Mouse (Mus musculus) ovary, postnatal 14 days (tissue): Measurements from ENCODE around the gene Tbc1d10b.
"Not testable (repeated sequence)": the region's sequence is repeated elsewhere in the genome, so short reads cannot be mapped to it uniquely, and the experiment has no call there.

Source experiments
- DNase-seq: peaks from one replicate; pipeline ENCODE4 v3.0.0; 2022; ENCODE audit warnings: low spot score

Tbc1d10b gene

DNA sequence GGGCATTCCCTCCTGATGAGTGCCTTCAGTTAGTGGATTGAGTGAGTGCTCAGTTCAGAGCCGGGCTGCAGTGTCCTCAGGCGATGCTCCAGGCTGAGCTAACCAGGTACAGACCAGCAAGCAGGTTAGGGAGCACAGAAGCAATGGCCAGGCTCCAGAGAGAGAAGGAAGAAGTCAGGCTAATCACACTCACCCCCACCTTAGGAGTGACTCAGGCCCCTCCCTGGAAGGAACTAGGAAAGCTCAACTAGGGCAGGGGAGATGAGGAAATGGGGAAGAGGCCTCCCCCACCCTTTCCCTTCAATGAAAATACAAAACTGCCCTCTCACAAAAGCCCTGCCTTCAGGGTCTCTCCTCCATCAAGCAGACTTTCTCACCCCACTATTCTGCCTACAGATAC, 1.7 kb downstream of the Tbc1d10b start:
- no peak for DNase-seq

DNA sequence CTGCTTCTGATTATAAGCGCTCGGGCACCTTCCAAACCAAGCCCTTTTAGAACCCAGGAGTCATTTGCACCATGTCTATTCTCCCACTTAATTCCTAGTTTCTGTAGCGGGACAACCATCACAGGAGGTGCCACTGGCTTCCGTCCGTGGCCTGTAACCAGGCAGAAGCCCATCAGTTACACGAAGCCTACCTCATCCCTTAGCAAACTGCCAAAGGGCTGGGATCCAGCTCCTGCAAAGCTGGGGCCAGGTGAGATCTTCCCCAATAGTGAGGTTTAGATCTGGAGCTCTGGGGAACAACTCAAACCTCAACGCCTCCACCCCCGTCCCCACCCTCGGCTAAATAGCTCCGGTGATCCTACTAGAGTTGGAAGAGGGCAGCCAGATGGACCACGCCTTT, 11.8 kb downstream of the Tbc1d10b start:
- DNase-seq = no peak

DNA sequence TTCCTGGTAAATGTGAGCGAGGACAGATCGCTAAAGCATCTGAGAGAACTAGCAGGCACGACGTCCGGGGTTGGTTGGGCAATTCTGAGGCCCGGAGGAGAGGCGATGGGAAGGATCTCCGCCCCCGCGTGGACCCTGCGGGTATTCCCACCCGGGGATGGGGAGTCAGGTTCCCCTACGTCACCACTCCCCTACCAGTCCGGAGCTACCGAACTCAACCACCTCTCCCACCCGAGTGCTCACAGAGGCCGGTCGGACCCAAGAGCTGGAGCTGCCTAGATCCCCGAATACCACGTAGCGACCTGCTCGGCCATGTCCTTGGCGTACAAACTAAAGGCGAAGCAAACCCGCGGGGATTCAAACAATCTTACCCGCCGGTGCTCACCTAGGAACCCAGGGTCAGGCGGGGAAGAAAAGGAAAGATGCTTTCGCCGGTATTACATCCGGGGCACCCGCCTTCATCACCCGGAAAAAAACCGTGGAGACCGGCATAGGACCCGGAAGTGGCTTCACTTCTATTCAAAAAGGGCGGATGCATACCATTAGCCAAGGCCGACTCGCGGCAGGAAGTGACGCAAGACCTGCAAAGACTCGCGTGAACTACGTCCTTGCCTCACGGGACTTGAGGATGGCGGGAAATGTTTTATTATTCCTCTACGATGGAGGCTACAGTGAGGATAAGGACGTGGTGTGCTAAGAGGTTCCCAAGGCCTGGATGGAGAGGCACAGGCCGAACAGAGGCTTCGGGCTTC, 12.5 kb downstream of the Tbc1d10b start, which contains the start of gene Cd2bp2:
Cd2bp2 (minus strand) TSS at position 507 of the 752 bp plus-strand sequence.
- peak; percentile 89 for DNase-seq

DNA sequence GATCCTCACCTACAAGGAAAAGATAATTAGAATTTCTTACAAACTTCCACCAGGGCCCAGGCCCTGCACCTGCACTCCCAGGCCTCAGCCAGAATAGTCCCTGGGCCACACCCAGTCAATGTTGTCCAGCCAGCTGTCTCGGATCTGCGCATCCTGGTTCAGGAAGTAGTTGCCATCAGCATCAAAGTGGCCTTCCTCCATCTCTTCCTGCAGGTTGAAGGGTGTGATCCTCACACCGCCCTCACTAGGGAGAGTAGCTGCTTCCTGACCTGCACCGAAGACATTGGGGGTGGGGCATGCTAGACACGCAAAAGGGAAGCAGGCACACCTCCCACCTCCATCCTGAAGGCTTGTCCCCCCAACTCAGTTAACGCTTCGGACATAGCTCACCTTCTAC, 13.6 kb downstream of the Tbc1d10b start:
- DNase-seq = no peak

DNA sequence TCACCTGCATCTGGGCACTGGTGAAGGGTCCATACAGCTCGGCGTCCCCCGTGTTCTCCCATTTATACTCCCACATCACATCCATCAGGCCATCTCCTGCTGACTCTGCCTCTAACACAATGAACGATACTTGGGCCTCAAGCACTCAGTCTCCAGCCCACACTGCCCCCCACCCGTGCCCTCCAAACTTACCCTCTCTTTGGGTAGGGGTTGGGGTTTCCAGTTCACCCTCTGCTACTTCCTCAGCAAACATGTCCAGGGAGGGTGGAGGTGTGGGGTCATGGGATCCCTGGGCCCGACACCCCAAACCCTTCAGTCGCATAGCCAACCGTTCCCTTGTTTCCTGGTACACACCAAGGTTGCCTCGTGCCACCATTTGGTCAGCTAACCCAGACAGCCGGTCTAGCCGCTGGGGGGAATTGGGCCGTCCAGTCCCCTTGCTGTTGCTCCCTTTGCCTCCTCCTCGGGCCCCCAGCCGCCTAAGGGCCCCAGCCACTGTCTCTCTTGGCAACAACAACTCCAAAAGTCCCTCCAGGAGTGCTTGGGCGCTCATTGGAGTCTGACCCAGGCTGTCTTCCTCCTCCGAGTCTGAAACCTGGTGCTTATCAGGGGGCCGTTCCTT, 14.1 kb downstream of the Tbc1d10b start:
- DNase-seq = no peak

DNA sequence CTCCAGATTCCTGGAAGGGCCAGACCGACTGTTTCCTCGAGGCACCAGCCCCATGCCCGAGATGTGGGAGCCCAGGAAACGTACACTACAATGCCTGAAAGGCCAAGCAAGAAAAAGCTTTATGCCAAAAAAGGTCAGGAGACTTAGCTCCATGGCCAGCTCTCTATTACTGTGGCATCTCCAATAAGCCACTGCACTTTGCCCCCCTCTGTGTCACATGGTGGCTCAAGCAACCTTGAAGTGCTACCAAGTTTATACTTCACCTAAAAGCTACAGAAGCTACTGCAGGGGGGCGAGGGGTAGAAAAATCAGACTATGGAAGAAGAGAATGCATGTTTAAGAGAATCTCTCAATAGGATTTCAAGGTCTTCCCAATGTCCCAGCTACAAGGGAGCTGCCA, 15.3 kb downstream of the Tbc1d10b start:
- no peak for DNase-seq

DNA sequence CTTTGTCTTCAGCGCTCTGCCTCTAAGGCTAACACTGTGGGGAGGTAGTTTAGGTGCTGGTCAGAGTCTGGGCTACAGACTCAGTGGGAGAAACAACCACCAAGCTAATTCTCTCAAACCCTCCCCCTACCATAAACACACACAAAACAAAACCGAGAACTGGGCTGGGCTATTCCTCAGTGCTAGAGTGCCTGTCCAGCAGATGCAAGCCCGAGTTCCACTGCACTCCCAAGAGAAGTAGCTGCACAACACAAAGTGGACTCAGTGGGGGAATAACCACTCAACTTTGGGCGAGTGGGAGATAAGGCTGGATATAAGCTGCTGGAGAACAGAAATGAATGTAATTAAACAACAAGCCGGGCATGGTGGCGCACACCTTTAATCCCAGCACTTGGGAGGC, 17.6 kb downstream of the Tbc1d10b start:
- no peak for DNase-seq

DNA sequence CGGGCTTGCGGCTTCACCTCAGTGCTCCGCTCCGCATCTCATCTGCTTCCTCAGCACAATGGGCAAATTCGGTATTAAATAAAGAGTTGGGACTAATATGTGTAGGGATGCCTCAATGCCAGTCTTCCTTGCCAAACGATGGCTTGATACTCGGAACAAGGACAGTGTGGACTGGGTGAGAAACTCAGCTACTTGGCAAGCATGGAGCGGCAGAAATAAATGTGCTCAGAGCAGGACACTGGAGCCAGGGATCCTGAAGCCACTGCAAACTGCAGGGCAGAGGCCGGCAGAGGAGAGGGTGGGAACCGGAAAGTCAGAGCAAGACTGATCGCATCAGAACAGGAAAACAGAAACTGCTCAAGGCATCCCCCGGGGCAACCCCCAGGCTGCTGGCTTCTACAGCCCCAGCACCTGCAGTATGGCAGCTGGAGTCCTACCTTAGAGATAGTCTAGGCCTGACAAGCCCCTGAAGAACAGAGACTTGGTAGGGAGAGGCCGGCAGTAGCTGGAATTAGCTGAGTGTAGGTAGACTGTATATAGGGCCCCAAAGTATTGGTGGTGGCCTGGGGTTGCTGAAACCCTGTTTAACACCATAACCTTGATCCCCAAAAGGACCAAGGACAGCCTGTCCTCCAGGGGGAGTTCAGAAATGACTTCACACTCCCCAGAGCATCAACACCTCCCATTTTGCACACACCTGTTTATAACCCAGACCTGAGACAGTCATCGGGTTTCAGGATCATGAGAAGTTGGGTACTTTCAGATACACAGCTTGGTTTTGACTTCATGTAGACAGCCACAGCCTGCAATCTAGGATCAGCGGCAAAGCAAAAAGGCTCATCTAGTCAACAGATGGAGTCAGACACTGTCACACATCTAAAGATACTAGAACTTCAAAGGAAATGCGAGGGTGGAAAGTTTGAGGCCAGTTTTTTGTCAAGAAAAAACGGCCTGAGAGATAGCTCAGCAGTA, 19.7 kb downstream of the Tbc1d10b start:
- no peak for DNase-seq

DNA sequence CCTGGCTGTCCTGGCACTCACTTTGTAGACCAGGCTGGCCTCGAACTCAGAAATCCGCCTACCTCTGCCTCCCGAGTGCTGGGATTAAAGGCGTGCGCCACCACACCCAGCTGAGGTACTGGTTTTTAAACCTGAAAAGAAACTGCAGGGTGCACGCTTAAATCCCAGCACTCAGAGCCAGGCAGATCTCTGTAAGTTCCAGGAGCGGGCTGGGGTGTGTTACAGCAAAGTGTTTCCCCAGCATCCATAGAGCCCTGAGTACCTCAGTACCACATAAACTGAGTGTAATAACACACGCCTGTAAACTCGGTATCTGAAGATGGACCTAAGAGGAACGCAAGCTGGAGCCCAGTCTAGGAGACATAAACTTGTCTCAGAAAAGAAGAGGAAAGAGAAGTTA, 20.9 kb downstream of the Tbc1d10b start:
- DNase-seq = no peak

DNA sequence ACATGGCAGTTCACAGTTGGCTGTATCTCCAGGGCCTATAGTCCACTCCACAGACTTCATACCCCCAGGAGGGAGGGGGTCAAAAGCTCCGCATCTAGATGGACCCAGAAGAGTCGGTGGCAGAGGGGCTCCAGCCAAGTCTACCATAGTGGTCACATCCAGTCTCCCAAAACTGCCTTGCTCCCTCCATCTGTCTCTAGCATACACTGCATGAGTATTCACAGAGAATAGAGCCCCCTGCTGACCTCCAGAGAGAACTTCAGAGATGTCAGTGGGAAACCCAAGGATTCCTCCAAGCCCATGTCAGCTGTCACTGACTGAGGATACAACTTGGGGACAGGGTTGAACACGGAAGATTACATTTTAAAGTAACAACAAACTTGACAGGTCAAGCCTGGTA, 22.7 kb downstream of the Tbc1d10b start:
- DNase-seq = no peak

DNA sequence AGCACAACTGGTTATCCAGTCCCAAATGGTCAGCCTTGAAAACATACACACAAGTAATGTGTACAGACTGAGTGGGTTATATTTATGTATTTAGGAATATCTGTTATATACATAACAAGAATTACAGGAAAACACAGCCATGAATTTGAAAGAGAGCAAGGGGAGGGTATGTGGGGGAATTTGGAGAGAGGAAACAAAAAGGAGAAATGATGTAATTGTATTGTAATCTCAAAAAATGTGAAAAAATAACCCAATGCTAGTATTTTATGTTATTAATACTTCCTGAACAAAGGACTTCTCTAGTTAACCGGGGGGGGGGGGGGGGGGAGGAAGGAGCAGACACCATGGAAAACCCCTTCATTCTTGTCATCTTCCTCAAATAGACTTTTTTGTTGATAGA, 23.5 kb downstream of the Tbc1d10b start:
- no peak for DNase-seq

DNA sequence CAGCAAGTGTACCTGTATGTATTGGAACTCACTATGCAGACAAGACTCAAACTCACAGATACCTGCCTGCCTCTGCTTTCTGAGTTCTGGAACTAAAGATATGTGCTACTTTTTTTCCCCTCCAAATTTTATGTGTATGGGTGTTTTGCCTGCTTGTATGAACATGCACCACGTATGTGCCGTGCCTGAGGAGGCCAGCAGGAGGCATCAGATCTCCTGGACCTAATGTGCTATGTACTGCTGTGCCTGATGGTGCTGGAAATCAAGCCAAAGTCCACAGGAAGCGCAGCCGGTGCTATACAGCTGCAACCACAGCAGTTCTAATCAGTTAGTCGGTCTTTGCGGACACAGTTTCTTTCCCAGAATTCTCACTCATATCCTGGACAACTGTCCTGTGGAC, 24.4 kb downstream of the Tbc1d10b start:
- DNase-seq = no peak

DNA sequence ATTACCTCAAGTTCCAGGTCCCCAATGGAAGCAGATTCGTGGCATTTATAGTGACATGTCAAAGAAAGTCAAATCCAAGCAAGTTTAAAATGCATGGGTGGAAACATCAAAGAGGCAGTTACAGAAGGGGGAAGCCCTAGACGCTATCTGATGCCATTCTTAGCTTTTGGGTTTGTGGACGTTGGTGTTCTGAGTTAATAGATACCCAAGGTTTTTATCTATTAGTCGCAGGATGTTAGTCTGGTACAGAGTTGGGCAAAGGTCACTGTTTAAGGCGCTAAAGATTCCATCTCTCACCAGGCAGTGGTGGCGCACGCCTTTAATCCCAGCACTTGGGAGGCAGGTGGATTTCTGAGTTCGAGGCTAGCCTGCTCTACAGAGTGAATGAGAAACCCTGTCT, 24.9 kb downstream of the Tbc1d10b start:
- no peak for DNase-seq

DNA sequence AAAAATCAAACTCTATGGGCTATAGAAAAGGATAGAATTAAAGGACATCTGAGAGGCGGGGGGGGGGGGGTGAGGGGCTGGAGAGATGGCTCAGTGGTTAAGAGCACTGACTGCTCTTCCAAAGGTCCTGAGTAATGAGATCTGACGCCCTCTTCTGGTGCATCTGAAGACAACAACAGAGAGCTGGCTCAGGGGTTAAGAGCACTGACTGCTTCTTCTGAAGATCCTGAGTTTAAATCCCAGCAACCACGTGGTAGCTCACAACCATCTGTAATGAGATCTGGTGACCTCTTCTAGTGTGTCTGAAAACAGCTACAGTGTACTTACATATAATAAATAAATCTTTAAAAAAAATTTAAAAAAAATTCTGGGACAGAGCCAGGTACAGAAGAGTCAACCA, 26.5 kb downstream of the Tbc1d10b start:
- not testable (repeated sequence) for DNase-seq

DNA sequence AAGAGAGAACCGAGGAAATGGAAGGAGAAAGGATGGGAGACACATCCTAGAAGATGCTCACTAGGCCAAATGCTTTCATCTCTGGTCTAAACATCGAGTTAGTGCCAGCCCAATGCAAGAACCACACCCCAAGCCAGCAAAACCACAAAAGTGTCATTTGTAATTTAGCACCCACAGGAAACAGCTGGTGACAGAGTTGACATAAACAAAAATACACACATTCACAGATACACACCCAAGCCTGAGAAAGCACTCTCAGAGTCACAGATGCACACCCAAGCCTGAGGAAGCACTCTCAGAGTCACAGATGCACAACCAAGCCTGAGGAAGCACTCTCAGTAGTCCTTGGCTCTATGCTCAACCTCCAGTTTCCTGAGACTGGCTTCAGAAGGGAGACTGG, 27.5 kb downstream of the Tbc1d10b start:
- no peak for DNase-seq

DNA sequence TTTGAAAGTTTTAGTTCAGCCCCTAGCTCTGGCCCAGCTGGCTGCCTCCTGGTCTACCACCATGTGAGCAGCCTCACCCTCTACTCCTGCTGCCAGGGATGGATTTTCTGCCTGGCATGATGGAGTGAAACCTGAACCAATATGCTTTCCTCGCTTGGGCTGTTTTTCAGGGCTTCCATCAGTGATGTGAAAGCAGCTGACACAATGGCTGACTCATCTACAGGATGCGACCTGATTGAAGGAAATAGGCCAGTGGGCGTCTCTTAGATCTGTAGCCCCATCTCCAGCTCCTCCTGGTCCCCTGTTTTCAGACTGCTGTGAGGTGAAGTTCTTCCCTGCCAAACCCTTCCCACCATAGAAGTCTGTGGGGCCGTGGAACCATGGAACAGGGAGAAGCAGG, 31.3 kb downstream of the Tbc1d10b start:
- no peak for DNase-seq

DNA sequence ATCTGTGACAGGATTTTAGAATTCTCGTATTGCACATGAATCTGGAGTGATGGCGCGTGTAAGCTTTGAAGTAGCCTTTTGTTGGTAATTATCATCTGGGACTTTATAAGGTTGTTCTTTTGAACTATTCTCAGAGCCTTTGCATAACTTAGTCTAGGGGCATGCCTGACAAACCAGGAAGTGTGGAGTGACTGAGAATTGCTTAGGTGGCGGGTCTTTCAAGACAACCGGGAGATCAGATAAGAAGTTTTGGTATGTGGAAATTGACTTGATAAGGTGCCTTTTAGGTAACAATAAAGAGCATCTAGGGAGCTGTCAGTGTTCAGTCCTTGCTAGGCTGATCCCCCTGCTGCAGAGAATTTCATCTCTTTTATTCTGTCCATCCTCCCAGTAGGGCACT, 41.8 kb downstream of the Tbc1d10b start:
- no peak for DNase-seq

DNA sequence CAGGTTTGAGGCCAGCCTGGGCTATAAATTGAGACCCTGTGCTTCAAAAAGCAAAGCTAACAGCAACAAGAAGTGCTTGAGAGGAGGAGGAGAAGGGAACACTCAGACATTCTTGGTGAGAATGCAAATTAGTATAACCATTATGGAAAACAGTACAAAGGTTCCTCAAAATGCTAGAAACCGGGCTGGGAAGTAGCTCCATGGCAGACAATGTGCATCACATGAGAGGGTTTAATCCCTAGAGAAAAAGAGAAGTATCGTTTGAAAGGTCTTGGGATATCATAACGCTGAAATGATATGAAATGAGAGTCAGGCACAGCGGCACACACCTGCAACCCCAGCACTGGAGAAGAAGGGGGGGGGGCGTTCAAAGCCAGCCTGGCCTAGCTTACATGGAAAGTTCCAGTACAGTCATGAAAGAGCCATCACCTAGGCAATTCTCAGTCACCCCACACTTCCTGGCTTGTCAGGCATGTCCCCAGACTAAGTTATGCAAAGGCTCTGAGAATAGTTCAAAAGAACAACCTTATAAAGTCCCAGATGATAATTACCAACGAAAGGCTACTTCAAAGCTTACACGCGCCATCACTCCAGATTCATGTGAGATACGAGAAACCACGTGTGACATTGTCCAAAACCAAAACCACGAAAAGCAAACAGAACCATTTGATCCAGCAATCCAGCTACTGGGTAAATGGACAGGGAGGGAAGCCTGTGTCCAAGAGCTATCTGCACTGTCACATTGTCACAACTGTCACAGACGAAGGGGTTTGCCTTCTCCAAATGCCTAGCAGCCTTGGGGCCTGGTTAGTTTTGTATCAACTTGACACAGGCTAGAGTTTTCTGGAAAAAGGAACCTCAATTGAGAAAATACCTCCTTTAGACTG, 42.4 kb downstream of the Tbc1d10b start:
- no peak for DNase-seq

DNA sequence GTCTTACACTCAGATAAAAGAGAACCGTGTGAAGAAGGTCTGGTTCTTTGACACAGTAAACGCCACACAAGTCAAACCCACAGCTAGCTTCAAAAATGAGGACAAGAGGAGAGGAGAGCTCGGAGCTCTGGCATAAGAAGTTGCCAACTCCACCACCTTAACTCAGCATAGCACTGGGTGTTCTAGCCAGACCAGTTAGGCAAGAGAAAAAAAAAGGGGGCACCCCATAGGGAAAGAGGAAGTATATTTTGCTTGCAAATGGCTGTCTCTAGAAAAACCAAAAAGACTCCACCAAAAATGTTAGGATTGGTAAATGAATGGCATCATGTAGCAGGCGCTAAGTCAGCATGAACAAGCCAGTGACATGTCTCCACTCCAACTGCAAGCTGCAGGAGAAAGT, 44.3 kb downstream of the Tbc1d10b start:
- no peak for DNase-seq

DNA sequence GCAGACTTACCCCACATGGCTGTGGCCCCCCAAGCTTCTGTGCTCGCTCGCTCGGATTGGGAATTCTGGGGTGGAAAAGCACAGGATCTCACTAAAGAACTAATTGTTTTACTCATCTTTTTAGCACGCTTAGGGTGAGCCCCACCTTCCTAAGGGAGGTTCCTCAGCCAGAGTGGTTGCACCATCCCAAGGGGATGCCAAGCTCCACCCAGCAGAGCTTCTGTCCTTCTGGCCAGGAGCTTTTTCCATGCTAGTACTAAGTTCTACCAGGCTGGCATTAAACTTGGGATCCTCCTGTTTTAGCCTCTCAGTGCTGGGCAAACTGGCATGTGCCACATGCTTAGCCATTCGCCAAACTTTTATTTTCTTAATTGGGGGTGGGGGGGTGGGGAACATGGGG, 45.7 kb downstream of the Tbc1d10b start:
- DNase-seq = no peak

DNA sequence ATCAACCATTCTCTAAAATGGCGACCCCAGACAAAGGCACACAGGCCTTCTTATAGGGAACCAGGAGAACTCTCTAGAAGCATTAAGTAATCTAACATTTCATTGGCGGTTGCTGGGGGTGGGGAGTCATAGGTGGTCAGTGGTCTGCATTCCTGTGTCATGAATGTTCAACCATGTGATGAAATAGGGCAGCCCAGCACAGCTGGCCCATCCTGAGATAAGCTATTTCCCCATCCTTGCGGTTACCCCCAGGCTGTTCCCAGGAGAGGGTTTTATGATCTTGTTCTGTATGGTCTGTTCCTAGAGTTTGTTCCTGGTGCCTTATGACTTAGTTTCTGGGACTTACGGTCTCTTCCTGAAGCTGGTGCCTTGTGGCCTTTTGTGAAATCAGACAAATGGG, 50.7 kb downstream of the Tbc1d10b start:
- DNase-seq = no peak

DNA sequence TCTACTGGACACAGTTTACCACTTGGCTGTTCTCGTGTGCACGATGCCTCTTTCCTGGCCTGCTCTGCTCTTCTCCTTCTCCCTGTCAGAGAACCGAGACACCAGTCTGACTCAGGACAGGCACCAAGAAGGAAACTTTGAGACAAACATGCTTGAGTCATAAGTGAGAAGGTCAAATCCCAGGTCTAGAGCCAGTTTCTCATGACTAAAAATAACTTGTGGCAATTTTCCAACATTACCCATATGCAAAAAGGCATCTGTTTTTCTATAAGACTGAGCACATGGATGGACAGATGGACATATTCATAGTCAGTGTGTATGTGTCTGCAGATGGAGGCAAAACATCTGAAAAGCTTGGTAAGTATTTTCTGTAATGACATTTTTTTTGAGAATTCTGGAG, 54.8 kb downstream of the Tbc1d10b start:
- DNase-seq = no peak
